Mouse (Mus musculus): ENCODE measurements around the gene Syt1. TPM values are rescaled to one million over a fixed set of nuclear protein-coding genes. Genes with fewer than 3 reads are reported as not detected.
A peak's percentile ranks its signal among the peaks of the same experiment; 100 is the strongest.

The Syt1 gene
- total RNA-seq, 2 experiments from 2014 or later, result 1,179 to 1,188 TPM

- no peak for TF ChIP-seq CTCF (IDR thresholded peaks at IDR 0.05)
- no peak for DNase-seq (ENCODE audit: extremely low spot score in 1 of 2, low spot score in 2 of 2)
- Histone ChIP-seq H3K27ac (peak overlapping the region; percentile 16; the same call in 1 of the 2 replicates), H3K4me3 (no peak overlapping the region)
- intact Hi-C loops (cut with DNase I), result no loop called here
Observed at GRCm38 (mm10) chr10:108588924-108589323, 421.9 kb downstream of the Syt1 start.

- no peak overlapping the region for H3K4me3 ChIP-seq
- TF ChIP-seq CTCF (IDR thresholded peaks at IDR 0.05), result no peak
- intact Hi-C loops (cut with DNase I), result no loop called here
- DNase-seq (ENCODE audit: extremely low spot score in 1 of 2, low spot score in 2 of 2), result no peak
- peak overlapping the region; percentile 56 for H3K27ac ChIP-seq
Observed at GRCm38 (mm10) chr10:108583694-108584093, 427.1 kb downstream of the Syt1 start.

GRCm38 (mm10) chr10:108582397-108582730, 428.4 kb downstream of the Syt1 start:
- H3K4me3 ChIP-seq, result no peak overlapping the region
- intact Hi-C loops (cut with DNase I), result no loop called here
- DNase-seq (ENCODE audit: extremely low spot score in 1 of 2, low spot score in 2 of 2), result no peak
- peak overlapping the region; percentile 53; the same call in 1 of the 2 replicates for H3K27ac ChIP-seq
- TF ChIP-seq CTCF (IDR thresholded peaks at IDR 0.05), result no peak

- TF ChIP-seq CTCF (IDR thresholded peaks at IDR 0.05), result no peak
- intact Hi-C loops (cut with DNase I), result no loop called here
- no peak for DNase-seq (ENCODE audit: extremely low spot score in 1 of 2, low spot score in 2 of 2)
- no peak overlapping the region for H3K4me3 ChIP-seq
- H3K27ac ChIP-seq, result peak overlapping the region; percentile 53
Observed at GRCm38 (mm10) chr10:108581555-108582396, 429.0 kb downstream of the Syt1 start.

- H3K27ac ChIP-seq, result peak overlapping the region; percentile 53
- intact Hi-C loops (cut with DNase I), result no loop called here
- no peak overlapping the region for H3K4me3 ChIP-seq
- no peak for TF ChIP-seq CTCF (IDR thresholded peaks at IDR 0.05)
- DNase-seq (ENCODE audit: extremely low spot score in 1 of 2, low spot score in 2 of 2), result no peak
Observed at GRCm38 (mm10) chr10:108580786-108581420, 429.9 kb downstream of the Syt1 start.

GRCm38 (mm10) chr10:108579396-108579795, 431.4 kb downstream of the Syt1 start:
- peak overlapping the region; percentile 9; the same call in 1 of the 2 replicates for H3K27ac ChIP-seq
- TF ChIP-seq CTCF (IDR thresholded peaks at IDR 0.05), result no peak

GRCm38 (mm10) chr10:108577611-108578010, 433.2 kb downstream of the Syt1 start:
- no peak overlapping the region; the same call in 1 of the 2 replicates for H3K27ac ChIP-seq
- intact Hi-C loops (cut with DNase I), result no loop called here

More at GRCm38 (mm10) chr10:108579396-108579795, 431.4 kb downstream of the Syt1 start:
- no peak for DNase-seq (ENCODE audit: extremely low spot score in 1 of 2, low spot score in 2 of 2)
- H3K4me3 ChIP-seq, result no peak overlapping the region
- intact Hi-C loops (cut with DNase I), result no loop called here

GRCm38 (mm10) chr10:108572764-108573163, 438.0 kb downstream of the Syt1 start:
- intact Hi-C loops (cut with DNase I), result no loop called here
- no peak for TF ChIP-seq CTCF (IDR thresholded peaks at IDR 0.05)
- H3K27ac ChIP-seq, result no peak overlapping the region
- H3K4me3 ChIP-seq, result no peak overlapping the region
- no peak for DNase-seq (ENCODE audit: extremely low spot score in 1 of 2, low spot score in 2 of 2)

More at GRCm38 (mm10) chr10:108577611-108578010, 433.2 kb downstream of the Syt1 start:
- no peak for DNase-seq (ENCODE audit: extremely low spot score in 1 of 2, low spot score in 2 of 2)
- H3K4me3 ChIP-seq, result no peak overlapping the region
- no peak for TF ChIP-seq CTCF (IDR thresholded peaks at IDR 0.05)

GRCm38 (mm10) chr10:108571104-108571503, 439.7 kb downstream of the Syt1 start:
- DNase-seq (ENCODE audit: extremely low spot score in 1 of 2, low spot score in 2 of 2), result no peak
- Histone ChIP-seq H3K27ac (no peak overlapping the region), H3K4me3 (no peak overlapping the region)
- intact Hi-C loops (cut with DNase I), result no loop called here
- no peak for TF ChIP-seq CTCF (IDR thresholded peaks at IDR 0.05)

- no peak for TF ChIP-seq CTCF (IDR thresholded peaks at IDR 0.05)
Observed at GRCm38 (mm10) chr10:108569568-108570139, 441.1 kb downstream of the Syt1 start.

GRCm38 (mm10) chr10:108568925-108569324, 441.9 kb downstream of the Syt1 start:
- DNase-seq (ENCODE audit: extremely low spot score in 1 of 2, low spot score in 2 of 2), result no peak

More at GRCm38 (mm10) chr10:108569568-108570139, 441.1 kb downstream of the Syt1 start:
- intact Hi-C loops (cut with DNase I), result no loop called here
- no peak overlapping the region for H3K27ac ChIP-seq
- no peak overlapping the region for H3K4me3 ChIP-seq
- no peak for DNase-seq (ENCODE audit: extremely low spot score in 1 of 2, low spot score in 2 of 2)

GRCm38 (mm10) chr10:108568136-108568535, 442.6 kb downstream of the Syt1 start:
- peak overlapping the region; percentile 53; the same call in 1 of the 2 replicates for H3K27ac ChIP-seq
- intact Hi-C loops (cut with DNase I), result no loop called here
- DNase-seq (ENCODE audit: extremely low spot score in 1 of 2, low spot score in 2 of 2), result no peak
- no peak overlapping the region for H3K4me3 ChIP-seq
- no peak for TF ChIP-seq CTCF (IDR thresholded peaks at IDR 0.05)

More at GRCm38 (mm10) chr10:108568925-108569324, 441.9 kb downstream of the Syt1 start:
- TF ChIP-seq CTCF (IDR thresholded peaks at IDR 0.05), result no peak
- no peak overlapping the region for H3K4me3 ChIP-seq
- H3K27ac ChIP-seq, result 0 out of 2 replicates have a peak overlapping the region, but pooled peaks have one; percentile 53
- intact Hi-C loops (cut with DNase I), result no loop called here

All from left cerebral cortex, adult 2 months (tissue).